Mouse (Mus musculus) testis, adult 2 months (tissue): ENCODE data around the gene Abca2. TPM values are rescaled to one million over a fixed set of nuclear protein-coding genes. Genes with fewer than 3 reads are reported as not detected.
A peak's percentile ranks its signal among the peaks of the same experiment; 100 is the strongest.

Source experiments
- H3K27ac ChIP-seq: fragments of 200-500 bp; 2 replicates; pipeline ENCODE4 v1.5.1; 2012; ENCODE audit warnings: low read depth, low read length; ENCODE audit not compliant: control insufficient read depth, insufficient read depth
- H3K27me3 ChIP-seq: fragments of 200-500 bp; 2 replicates; pipeline ENCODE4 v1.6.1; 2012; ENCODE audit warnings: mild to moderate bottlenecking, low read length, moderate library complexity; ENCODE audit not compliant: control insufficient read depth, insufficient read depth
- H3K36me3 ChIP-seq: fragments of 200-500 bp; 2 replicates; pipeline ENCODE4 v1.6.1; 2012; ENCODE audit warnings: mild to moderate bottlenecking, low read length; ENCODE audit not compliant: control insufficient read depth, insufficient read depth
- H3K4me1 ChIP-seq: fragments of 200-500 bp; 2 replicates; pipeline ENCODE4 v1.6.1; 2012; ENCODE audit warnings: low read length; ENCODE audit not compliant: control insufficient read depth, insufficient read depth
- H3K4me3 ChIP-seq: fragments of 200-500 bp; 2 replicates; pipeline ENCODE4 v1.5.1; 2012; ENCODE audit warnings: low read depth, mild to moderate bottlenecking, low read length, moderate library complexity, mixed read lengths; ENCODE audit not compliant: control insufficient read depth
- CTCF ChIP-seq: fragments of 200-500 bp; IDR thresholded peaks from 2 replicates; pipeline ENCODE4 v1.5.1; 2012; ENCODE audit warnings: low read depth, mild to moderate bottlenecking, inconsistent platforms, low read length, moderate library complexity; ENCODE audit not compliant: control insufficient read depth, insufficient read depth, insufficient replicate concordance
- POLR2A ChIP-seq: fragments of 200-500 bp; IDR thresholded peaks from 2 replicates; pipeline ENCODE4 v1.6.1; 2012; ENCODE audit warnings: low read depth, mild to moderate bottlenecking, inconsistent platforms, low read length, moderate library complexity; ENCODE audit not compliant: control insufficient read depth
- polyA plus RNA-seq: library from polyadenylated mRNA; depleted of rRNA; stranded (reverse); fragments of >200 nt; gene quantifications from 2 replicates; pipeline ENCODE4 v1.2.3, GENCODE M21; 2012

Gene Abca2
- polyA plus RNA-seq, 1 experiment, result 18.3 TPM

- Histone ChIP-seq H3K4me1 (peaks cover 3% of the 10 kb centered on the region), H3K27ac (peak overlapping the region; percentile 75), H3K4me3 (no peak overlapping the region), H3K27me3 (no peaks in the 10 kb centered on the region), H3K36me3 (no peaks in the 10 kb centered on the region)
- TF ChIP-seq POLR2A, result no peak
Observed at GRCm38 (mm10) chr2:25477967-25478675, 49.6 kb downstream of the Abca2 start.

- no peak for TF ChIP-seq CTCF
- 0 out of 2 replicates have a peak, but pooled peaks have one; percentile 22 for TF ChIP-seq POLR2A
- Histone ChIP-seq H3K36me3 (no peaks in the 10 kb centered on the region), H3K27me3 (no peaks in the 10 kb centered on the region), H3K4me3 (no peak overlapping the region), H3K27ac (peak overlapping the region; percentile 15; the same call in 1 of the 2 replicates), H3K4me1 (0 out of 2 replicates have a peak, but pooled peaks cover 3% of the 10 kb centered on the region)
Observed at GRCm38 (mm10) chr2:25479551-25480311, 51.2 kb downstream of the Abca2 start.

GRCm38 (mm10) chr2:25480541-25480940, 52.0 kb downstream of the Abca2 start:
- Histone ChIP-seq H3K27ac (no peak overlapping the region; the same call in 1 of the 2 replicates), H3K4me1 (0 out of 2 replicates have a peak, but pooled peaks cover 3% of the 10 kb centered on the region), H3K36me3 (no peaks in the 10 kb centered on the region), H3K27me3 (no peaks in the 10 kb centered on the region), H3K4me3 (no peak overlapping the region)
- TF ChIP-seq CTCF (no peak), POLR2A (no peak)

GRCm38 (mm10) chr2:25482969-25483368, 54.5 kb downstream of the Abca2 start:
- Histone ChIP-seq H3K36me3 (no peaks in the 10 kb centered on the region), H3K27me3 (no peaks in the 10 kb centered on the region), H3K4me1 (no peaks in the 10 kb centered on the region), H3K4me3 (no peak overlapping the region), H3K27ac (no peak overlapping the region)
- TF ChIP-seq POLR2A (no peak), CTCF (0 out of 2 replicates have a peak, but pooled peaks have one; percentile 34)

- Histone ChIP-seq H3K4me1 (no peaks in the 10 kb centered on the region), H3K27me3 (no peaks in the 10 kb centered on the region), H3K36me3 (no peaks in the 10 kb centered on the region), H3K4me3 (no peak overlapping the region), H3K27ac (no peak overlapping the region)
- TF ChIP-seq POLR2A (no peak), CTCF (no peak)
Observed at GRCm38 (mm10) chr2:25484901-25485647, 56.6 kb downstream of the Abca2 start.

- H3K36me3 ChIP-seq, result no peaks in the 10 kb centered on the region
- no peak for TF ChIP-seq POLR2A
- TF ChIP-seq CTCF, result no peak
- H3K27me3 ChIP-seq, result no peaks in the 10 kb centered on the region
- H3K27ac ChIP-seq, result no peak overlapping the region
- no peaks in the 10 kb centered on the region for H3K4me1 ChIP-seq
- H3K4me3 ChIP-seq, result no peak overlapping the region
Observed at GRCm38 (mm10) chr2:25487965-25488670, 59.6 kb downstream of the Abca2 start.
